Mouse (Mus musculus): Measurements from ENCODE around the gene Me3.

DNA sequence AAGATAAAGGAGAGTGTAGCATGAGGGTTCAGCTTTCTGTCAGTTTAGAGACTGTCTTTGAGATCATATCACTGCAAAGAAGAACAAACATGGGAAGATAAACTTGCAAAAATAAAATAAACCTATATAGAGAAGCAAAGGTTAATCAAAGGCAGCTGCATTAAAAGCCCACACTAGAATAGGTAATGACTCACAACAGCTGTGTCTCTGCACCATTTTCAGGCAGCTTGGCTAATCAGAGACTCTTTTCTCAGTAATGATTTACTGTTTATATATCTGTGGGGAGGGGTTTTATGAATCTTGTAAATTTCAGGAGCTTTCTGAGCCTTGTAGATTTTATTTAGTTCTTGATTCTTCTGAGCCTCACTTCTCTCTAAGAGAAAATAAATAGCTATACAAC lies 15.7 kb downstream of the Me3 start:
- TF ChIP-seq ZC3H11A (IDR thresholded peaks at IDR 0.05; ENCODE audit: borderline replicate concordance, low read depth, low read length): no peak
- no peak for TF ChIP-seq HCFC1 (IDR thresholded peaks at IDR 0.05; ENCODE audit: borderline replicate concordance, insufficient read depth, low read length)
- no peak for TF ChIP-seq ZNF384 (IDR thresholded peaks at IDR 0.05; ENCODE audit: low read depth, low read length)
- TF ChIP-seq MAFK (IDR thresholded peaks at IDR 0.05; ENCODE audit: insufficient read depth, low read depth, low read length): no peak
